In genomic region chr7:141041661-141042060, GRCm38 (mm10) we compare ENCODE assay signal across 9 mouse cellular contexts. TPM values are rescaled to one million over a fixed set of nuclear protein-coding genes. Genes with fewer than 3 reads are reported as not detected.
DNase-seq lines count a peak whose midpoint lies in the region; ATAC-seq and TF ChIP-seq lines count a peak whose summit lies in the region.
"Had no signal": no experiment of that assay in that cellular context is flagged by ENCODE, and none has a peak within 500 bp of the region (broad histone marks: within the 10 kb centered on the region; RNA-seq: fewer than 3 reads in every experiment).

No protein-coding gene starts in this region.

- H3K4me2 ChIP-seq in embryonic facial prominence, embryonic 13.5 days: 0 out of 2 replicates have a peak overlapping the region, but pooled peaks have one; percentile 35
- H3K4me2 ChIP-seq in heart, embryonic 15.5 days: 0 out of 2 replicates have a peak overlapping the region, but pooled peaks have one; percentile 18
- no peak overlapping the region for H3K4me2 ChIP-seq in kidney, postnatal 0 days (ENCODE audit: low read length)
- no peak overlapping the region for H3K4me2 ChIP-seq in lung, postnatal 0 days (replicated peaks; ENCODE audit: low read depth, low read length)
- no peak overlapping the region for H3K4me2 ChIP-seq in stomach, embryonic 16.5 days (ENCODE audit: low read depth, low read length)

- TF ChIP-seq EP300 in lung, postnatal 0 days (IDR thresholded peaks at IDR 0.05): peak; percentile 64; the same call in 1 of the 2 replicates

- no peaks in the 10 kb centered on the region for H3K27me3 ChIP-seq in embryonic facial prominence, embryonic 13.5 days
- H3K27me3 ChIP-seq in heart, embryonic 15.5 days: no peaks in the 10 kb centered on the region
- H3K27me3 ChIP-seq in kidney, postnatal 0 days (ENCODE audit: insufficient read depth, low read length): no peaks in the 10 kb centered on the region
- no peaks in the 10 kb centered on the region for H3K27me3 ChIP-seq in lung, postnatal 0 days (replicated peaks; ENCODE audit: insufficient read depth, low read length)
- no peaks in the 10 kb centered on the region for H3K27me3 ChIP-seq in stomach, embryonic 16.5 days (ENCODE audit: control insufficient read depth, insufficient read depth, low read length)

- no peaks in the 10 kb centered on the region for H3K9me3 ChIP-seq in embryonic facial prominence, embryonic 13.5 days
- no peaks in the 10 kb centered on the region for H3K9me3 ChIP-seq in heart, embryonic 15.5 days (replicated peaks)
- no peaks in the 10 kb centered on the region for H3K9me3 ChIP-seq in kidney, postnatal 0 days (replicated peaks; ENCODE audit: low read length)
- H3K9me3 ChIP-seq in lung, postnatal 0 days (ENCODE audit: low read length): no peaks in the 10 kb centered on the region
- H3K9me3 ChIP-seq in stomach, embryonic 16.5 days (replicated peaks; ENCODE audit: control insufficient read depth, low read length): no peaks in the 10 kb centered on the region

- peak overlapping the region; percentile 84 for H3K27ac ChIP-seq in embryonic facial prominence, embryonic 13.5 days
- H3K27ac ChIP-seq in heart, embryonic 15.5 days: peak overlapping the region; percentile 85
- H3K27ac ChIP-seq in kidney, postnatal 0 days: peak overlapping the region; percentile 83
- peak overlapping the region; percentile 89 for H3K27ac ChIP-seq in lung, postnatal 0 days (ENCODE audit: low read length)
- peak overlapping the region; percentile 95 for H3K27ac ChIP-seq in stomach, embryonic 16.5 days (ENCODE audit: low read length)
- H3K27ac ChIP-seq: macrophage had no signal

- DNase-seq in right cerebral cortex, postnatal 14 days: peak; percentile 40
- no peak for DNase-seq in right cerebral cortex, postnatal 36 days (ENCODE audit: low spot score in 2 of 2)
- DNase-seq in kidney, postnatal 0 days (ENCODE audit: low spot score): peak; percentile 91
- peak; percentile 94 for DNase-seq in lung, postnatal 0 days (ENCODE audit: low spot score)

- H3K4me1 ChIP-seq in embryonic facial prominence, embryonic 13.5 days: peaks cover 24% of the 10 kb centered on the region
- peaks cover 7% of the 10 kb centered on the region for H3K4me1 ChIP-seq in heart, embryonic 15.5 days (replicated peaks)
- no peaks in the 10 kb centered on the region for H3K4me1 ChIP-seq in kidney, postnatal 0 days (replicated peaks; ENCODE audit: insufficient read depth, low read length)
- H3K4me1 ChIP-seq in lung, postnatal 0 days (ENCODE audit: insufficient read depth, low read depth, low read length): no peaks in the 10 kb centered on the region
- peaks cover 24% of the 10 kb centered on the region for H3K4me1 ChIP-seq in stomach, embryonic 16.5 days (ENCODE audit: control insufficient read depth, insufficient read depth, low read length)

- 0 out of 2 replicates have a peak, but pooled peaks have one; percentile 52 for ATAC-seq in embryonic facial prominence, embryonic 13.5 days (ENCODE audit: insufficient number of reproducible peaks, insufficient read depth, low FRiP score, low TSS enrichment, low read depth)
- peak; percentile 82 for ATAC-seq in heart, embryonic 15.5 days (replicated peaks; ENCODE audit: insufficient number of reproducible peaks, insufficient read depth, low FRiP score, low read depth)
- 0 out of 2 replicates have a peak, but pooled peaks have one; percentile 52 for ATAC-seq in kidney, postnatal 0 days (replicated peaks; ENCODE audit: low FRiP score, low read depth)
- ATAC-seq in lung, postnatal 0 days: peak; percentile 95
- peak; percentile 87 for ATAC-seq in stomach, embryonic 16.5 days (ENCODE audit: insufficient read depth, low FRiP score)
- no peak for ATAC-seq in frontal cortex, adult (ENCODE audit: low TSS enrichment)

- H3K4me3 ChIP-seq in embryonic facial prominence, embryonic 13.5 days: no peak overlapping the region
- no peak overlapping the region for H3K4me3 ChIP-seq in heart, embryonic 15.5 days
- H3K4me3 ChIP-seq in kidney, postnatal 0 days (replicated peaks; ENCODE audit: low read depth, low read length): no peak overlapping the region
- no peak overlapping the region for H3K4me3 ChIP-seq in lung, postnatal 0 days (ENCODE audit: low read depth, low read length)
- no peak overlapping the region for H3K4me3 ChIP-seq in stomach, embryonic 16.5 days (replicated peaks; ENCODE audit: low read length)

- TF ChIP-seq CTCF in kidney, postnatal 0 days (IDR thresholded peaks at IDR 0.05; ENCODE audit: low read depth): no peak
- TF ChIP-seq CTCF in lung, postnatal 0 days (IDR thresholded peaks at IDR 0.05): no peak

- no peaks in the 10 kb centered on the region for H3K36me3 ChIP-seq in embryonic facial prominence, embryonic 13.5 days
- no peaks in the 10 kb centered on the region for H3K36me3 ChIP-seq in heart, embryonic 15.5 days
- H3K36me3 ChIP-seq in kidney, postnatal 0 days (ENCODE audit: insufficient read depth, low read length): no peaks in the 10 kb centered on the region
- no peaks in the 10 kb centered on the region for H3K36me3 ChIP-seq in lung, postnatal 0 days (ENCODE audit: insufficient read depth, low read length)
- no peaks in the 10 kb centered on the region for H3K36me3 ChIP-seq in stomach, embryonic 16.5 days (ENCODE audit: control insufficient read depth, insufficient read depth, low read length)

- WGBS in embryonic facial prominence, embryonic 13.5 days: 6% methylated on average over 5 of the region's 5 CpGs
- 6% methylated on average over 5 of the region's 5 CpGs for WGBS in heart, embryonic 15.5 days
- 17% methylated on average over 5 of the region's 5 CpGs for WGBS in kidney, postnatal 0 days
- WGBS in lung, postnatal 0 days: 4% methylated on average over 5 of the region's 5 CpGs
- WGBS in stomach, embryonic 16.5 days: 4% methylated on average over 5 of the region's 5 CpGs

- no peak overlapping the region for H3K9ac ChIP-seq in embryonic facial prominence, embryonic 13.5 days
- no peak overlapping the region; the same call in 1 of the 2 replicates for H3K9ac ChIP-seq in heart, embryonic 15.5 days
- no peak overlapping the region for H3K9ac ChIP-seq in kidney, postnatal 0 days (ENCODE audit: low read depth, low read length)
- H3K9ac ChIP-seq in lung, postnatal 0 days (replicated peaks; ENCODE audit: low read depth): no peak overlapping the region
- no peak overlapping the region for H3K9ac ChIP-seq in stomach, embryonic 16.5 days (ENCODE audit: low read length)

RNA-seq across cellular contexts. Expression of gene Gm17387, which starts 12.7 kb away (rescaled TPM):
- not detected in 2 replicates for polyA plus RNA-seq in embryonic facial prominence, embryonic 13.5 days (2015; fragmentation: Nextera tagmentation; extraction: Ambion mirVana)
- polyA plus RNA-seq in heart, embryonic 15.5 days (2015; fragmentation: Nextera tagmentation; extraction: Ambion mirVana): not detected in 2 replicates
- polyA plus RNA-seq in kidney, postnatal 0 days (2015; fragmentation: Nextera tagmentation; extraction: Ambion mirVana): not detected in 2 replicates
- polyA plus RNA-seq in lung, postnatal 0 days (2015; fragmentation: Nextera tagmentation; extraction: Ambion mirVana): not detected in 2 replicates
- polyA plus RNA-seq in stomach, embryonic 16.5 days (2015; fragmentation: Nextera tagmentation; extraction: Ambion mirVana): not detected in 2 replicates
- polyA plus RNA-seq: macrophage had no signal

RNA-seq across cellular contexts. Expression of gene B4galnt4, which starts 19.2 kb away (rescaled TPM):
- polyA plus RNA-seq in embryonic facial prominence, embryonic 13.5 days (2015; fragmentation: Nextera tagmentation; extraction: Ambion mirVana): 26.4 and 27.4 TPM in 2 replicates
- polyA plus RNA-seq in heart, embryonic 15.5 days (2015; fragmentation: Nextera tagmentation; extraction: Ambion mirVana): 1.0 and 2.0 TPM in 2 replicates
- 6.4 and 7.4 TPM in 2 replicates for polyA plus RNA-seq in kidney, postnatal 0 days (2015; fragmentation: Nextera tagmentation; extraction: Ambion mirVana)
- polyA plus RNA-seq in lung, postnatal 0 days (2015; fragmentation: Nextera tagmentation; extraction: Ambion mirVana): 0.13 and 0.20 TPM in 2 replicates
- 4.9 and 5.1 TPM in 2 replicates for polyA plus RNA-seq in stomach, embryonic 16.5 days (2015; fragmentation: Nextera tagmentation; extraction: Ambion mirVana)
- polyA plus RNA-seq: macrophage had no signal

RNA-seq across cellular contexts. Expression of gene Ifitm6, which starts 23.9 kb away (rescaled TPM):
- polyA plus RNA-seq in embryonic facial prominence, embryonic 13.5 days (2015; fragmentation: Nextera tagmentation; extraction: Ambion mirVana): 0.45 TPM in 1 of 2 replicates, not detected in the other
- 0.53 and 1.4 TPM in 2 replicates for polyA plus RNA-seq in heart, embryonic 15.5 days (2015; fragmentation: Nextera tagmentation; extraction: Ambion mirVana)
- 1.1 and 1.5 TPM in 2 replicates for polyA plus RNA-seq in kidney, postnatal 0 days (2015; fragmentation: Nextera tagmentation; extraction: Ambion mirVana)
- polyA plus RNA-seq in lung, postnatal 0 days (2015; fragmentation: Nextera tagmentation; extraction: Ambion mirVana): 7.4 and 7.7 TPM in 2 replicates
- polyA plus RNA-seq in stomach, embryonic 16.5 days (2015; fragmentation: Nextera tagmentation; extraction: Ambion mirVana): 5.5 and 7.5 TPM in 2 replicates

RNA-seq across cellular contexts. Expression of gene Ifitm3, which starts 31.1 kb away (rescaled TPM):
- polyA plus RNA-seq in embryonic facial prominence, embryonic 13.5 days (2015; fragmentation: Nextera tagmentation; extraction: Ambion mirVana): 98.1 and 109 TPM in 2 replicates
- polyA plus RNA-seq in heart, embryonic 15.5 days (2015; fragmentation: Nextera tagmentation; extraction: Ambion mirVana): 103 and 212 TPM in 2 replicates
- 515 and 606 TPM in 2 replicates for polyA plus RNA-seq in kidney, postnatal 0 days (2015; fragmentation: Nextera tagmentation; extraction: Ambion mirVana)
- 779 and 1,037 TPM in 2 replicates for polyA plus RNA-seq in lung, postnatal 0 days (2015; fragmentation: Nextera tagmentation; extraction: Ambion mirVana)
- polyA plus RNA-seq in stomach, embryonic 16.5 days (2015; fragmentation: Nextera tagmentation; extraction: Ambion mirVana): 322 and 395 TPM in 2 replicates

RNA-seq across cellular contexts. Expression of gene Pkp3, which starts 36.4 kb away (rescaled TPM):
- polyA plus RNA-seq in embryonic facial prominence, embryonic 13.5 days (2015; fragmentation: Nextera tagmentation; extraction: Ambion mirVana): 36.1 and 46.2 TPM in 2 replicates
- 0.97 and 5.9 TPM in 2 replicates for polyA plus RNA-seq in heart, embryonic 15.5 days (2015; fragmentation: Nextera tagmentation; extraction: Ambion mirVana)
- 11.1 and 13.4 TPM in 2 replicates for polyA plus RNA-seq in kidney, postnatal 0 days (2015; fragmentation: Nextera tagmentation; extraction: Ambion mirVana)
- polyA plus RNA-seq in lung, postnatal 0 days (2015; fragmentation: Nextera tagmentation; extraction: Ambion mirVana): 14.4 and 15.3 TPM in 2 replicates
- polyA plus RNA-seq in stomach, embryonic 16.5 days (2015; fragmentation: Nextera tagmentation; extraction: Ambion mirVana): 74.2 and 103 TPM in 2 replicates
- polyA plus RNA-seq: macrophage had no signal

Comparison
In these comparisons a context has a peak if more than half of its experiments do, and no peak if none do; other contexts are left out.
1. DNase-seq: peak in right cerebral cortex, postnatal 14 days (single experiment), kidney, postnatal 0 days (single experiment) and lung, postnatal 0 days (single experiment); none in right cerebral cortex, postnatal 36 days (0 of 2).
2. H3K4me2 ChIP-seq: peak in embryonic facial prominence, embryonic 13.5 days (single experiment) and heart, embryonic 15.5 days (single experiment); none in kidney, postnatal 0 days (single experiment), lung, postnatal 0 days (single experiment) and stomach, embryonic 16.5 days (single experiment).
3. Peak in every context shown above with its lines, with median percentiles within 50 percentile points of each other: H3K27ac ChIP-seq.